10 mouse cellular contexts compared by ENCODE assay signal in genomic region chr2:180825147-180825941, GRCm38 (mm10). TPM values are rescaled to one million over a fixed set of nuclear protein-coding genes. Genes with fewer than 3 reads are reported as not detected.
DNase-seq lines count a peak whose midpoint lies in the region; ATAC-seq lines count a peak whose summit lies in the region.
"Had no signal": no experiment of that assay in that cellular context is flagged by ENCODE, and none has a peak within 500 bp of the region (broad histone marks: within the 10 kb centered on the region; RNA-seq: fewer than 3 reads in every experiment).

No protein-coding gene starts in this region.

- no peak overlapping the region for H3K4me2 ChIP-seq in hindbrain, embryonic 12.5 days (replicated peaks)

- no peak overlapping the region for H3K4me3 ChIP-seq in hindbrain, embryonic 12.5 days

- no peaks in the 10 kb centered on the region for H3K36me3 ChIP-seq in hindbrain, embryonic 12.5 days

- 43% methylated on average over 11 of the region's 11 CpGs for WGBS in hindbrain, embryonic 12.5 days

- ATAC-seq in hindbrain, embryonic 12.5 days (ENCODE audit: low FRiP score) = peak; percentile 70
- no peak for ATAC-seq in erythroid progenitor cell, adult 5-6 weeks (replicated peaks; ENCODE audit: low FRiP score, poor library complexity, severe bottlenecking)

- no peak overlapping the region for H3K9ac ChIP-seq in hindbrain, embryonic 12.5 days

- no peaks in the 10 kb centered on the region; the same call in 1 of the 2 replicates for H3K27me3 ChIP-seq in hindbrain, embryonic 12.5 days

- H3K9me3 ChIP-seq in hindbrain, embryonic 12.5 days (replicated peaks) = no peaks in the 10 kb centered on the region

- peak overlapping the region; percentile 85 for H3K27ac ChIP-seq in hindbrain, embryonic 12.5 days

- DNase-seq in cerebellum, postnatal 36 days = peak; percentile 55 to 58
- peak; percentile 33 to 37 for DNase-seq in layer of hippocampus, postnatal 36 days
- peak; percentile 73 for DNase-seq in retina, postnatal 1 day
- no peak for DNase-seq in adrenal gland, adult 8-10 months
- DNase-seq in thymus, postnatal 14 days = no peak
- DNase-seq: heart, adult 11 months had no signal

- peaks cover 12% of the 10 kb centered on the region; the same call in 1 of the 2 replicates for H3K4me1 ChIP-seq in hindbrain, embryonic 12.5 days

RNA-seq across cellular contexts. Expression of gene Bhlhe23, which starts 48.6 kb away (rescaled TPM):
- polyA plus RNA-seq in hindbrain, embryonic 12.5 days (2016; fragmentation: Nextera tagmentation; extraction: Ambion mirVana) = 2.3 and 3.3 TPM in 2 replicates
- not detected for total RNA-seq in layer of hippocampus, postnatal 36 days (2021)
- not detected for total RNA-seq in adrenal gland, adult 8-10 months (2022)
- total RNA-seq in erythroid progenitor cell, adult 5-6 weeks (2015; ENCODE audit: low replicate concordance) = not detected in 2 replicates
- not detected in 2 replicates for total RNA-seq in erythroid progenitor cell, adult 5-6 weeks (2017; ENCODE audit: low replicate concordance)
- polyA plus RNA-seq: liver, embryonic 16.5 days; stomach, embryonic 16.5 days had no signal

Comparison
In these comparisons a context has a peak if more than half of its experiments do, and no peak if none do; other contexts are left out.
1. DNase-seq: peak in cerebellum, postnatal 36 days (2 of 2), layer of hippocampus, postnatal 36 days (2 of 2) and retina, postnatal 1 day (single experiment); none in adrenal gland, adult 8-10 months (single experiment) and thymus, postnatal 14 days (single experiment).